Mouse (Mus musculus): Measurements from ENCODE around the gene Tcf23. TPM values are rescaled to one million over a fixed set of nuclear protein-coding genes. Genes with fewer than 3 reads are reported as not detected.
A peak's percentile ranks its signal among the peaks of the same experiment; 100 is the strongest.

Gene Tcf23
- total and polyA plus RNA-seq, 2 experiments from 2014 or later = 0.15 TPM; not detected in 1

- Histone ChIP-seq H3K4me2 (ENCODE audit: low read depth, low read length) (peak overlapping the region; percentile 78), H3K4me3 (ENCODE audit: low read depth, low read length) (peak overlapping the region; percentile 65), H3K4me1 (ENCODE audit: control insufficient read depth, insufficient read depth) (peaks cover 6% of the 10 kb centered on the region; the same call in 1 of the 2 replicates), H3K36me3 (replicated peaks; ENCODE audit: control insufficient read depth, insufficient read depth, low read length) (peaks cover 14% of the 10 kb centered on the region; the same call in 1 of the 2 replicates), H3K27ac (ENCODE audit: low read depth) (no peak overlapping the region), H3K9me3 (replicated peaks; ENCODE audit: control insufficient read depth, low read length) (no peaks in the 10 kb centered on the region), H3K27me3 (ENCODE audit: control insufficient read depth, insufficient read depth, low read length) (no peaks in the 10 kb centered on the region), H3K9ac (replicated peaks; ENCODE audit: low read depth, low read length) (no peak overlapping the region)
- no peak for DNase-seq (ENCODE audit: low spot score)
- no peak for ATAC-seq (ENCODE audit: insufficient read depth, low read depth)
- TF ChIP-seq CTCF (IDR thresholded peaks at IDR 0.05; ENCODE audit: low read depth) = no peak
- WGBS = 43% methylated on average over 10 of the region's 10 CpGs
Observed at GRCm38 (mm10) chr5:30922581-30923041, 45.9 kb upstream of the Tcf23 start.

GRCm38 (mm10) chr5:30923119-30923518 lies 45.3 kb upstream of the Tcf23 start:
- Histone ChIP-seq H3K27ac (ENCODE audit: low read depth) (no peak overlapping the region), H3K4me1 (ENCODE audit: control insufficient read depth, insufficient read depth) (peaks cover 6% of the 10 kb centered on the region; the same call in 1 of the 2 replicates), H3K4me2 (ENCODE audit: low read depth, low read length) (no peak overlapping the region), H3K9me3 (replicated peaks; ENCODE audit: control insufficient read depth, low read length) (no peaks in the 10 kb centered on the region), H3K9ac (replicated peaks; ENCODE audit: low read depth, low read length) (no peak overlapping the region), H3K4me3 (ENCODE audit: low read depth, low read length) (no peak overlapping the region), H3K36me3 (replicated peaks; ENCODE audit: control insufficient read depth, insufficient read depth, low read length) (peaks cover 10% of the 10 kb centered on the region; the same call in 1 of the 2 replicates), H3K27me3 (ENCODE audit: control insufficient read depth, insufficient read depth, low read length) (no peaks in the 10 kb centered on the region)
- 78% methylated on average over 6 of the region's 6 CpGs for WGBS
- DNase-seq (ENCODE audit: low spot score) (no peak), ATAC-seq (ENCODE audit: insufficient read depth, low read depth) (no peak)
- TF ChIP-seq EP300 (IDR thresholded peaks at IDR 0.05; ENCODE audit: low read depth) = no peak
- TF ChIP-seq CTCF (IDR thresholded peaks at IDR 0.05; ENCODE audit: low read depth) = no peak

- no peak for ATAC-seq (ENCODE audit: insufficient read depth, low read depth)
Observed at GRCm38 (mm10) chr5:30924614-30925013, 43.8 kb upstream of the Tcf23 start.

DNA sequence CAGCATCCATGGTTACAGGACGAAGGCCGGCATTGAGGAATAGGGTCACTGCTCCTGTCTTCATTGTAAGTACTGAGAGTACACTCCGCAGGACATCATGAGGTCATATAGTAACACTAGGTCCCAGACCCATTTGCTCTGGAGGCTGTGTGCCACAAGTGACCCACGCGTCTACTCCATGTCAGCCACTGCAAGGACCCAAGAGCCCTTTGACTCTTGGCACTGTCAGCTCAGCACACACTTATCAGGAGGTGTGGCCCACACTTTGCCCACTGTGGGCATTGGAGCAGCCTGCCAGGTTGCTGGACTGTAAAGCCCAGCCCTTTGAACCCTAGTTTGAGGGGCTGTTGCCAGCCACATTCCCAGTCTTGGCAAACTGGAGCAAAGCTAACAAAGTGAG lies 43.2 kb upstream of the Tcf23 start:
- 90% methylated on average over 5 of the region's 5 CpGs for WGBS
- Histone ChIP-seq H3K9ac (replicated peaks; ENCODE audit: low read depth, low read length) (no peak overlapping the region), H3K4me1 (ENCODE audit: control insufficient read depth, insufficient read depth) (peaks cover 6% of the 10 kb centered on the region; the same call in 1 of the 2 replicates), H3K4me2 (ENCODE audit: low read depth, low read length) (no peak overlapping the region), H3K27ac (ENCODE audit: low read depth) (no peak overlapping the region), H3K4me3 (ENCODE audit: low read depth, low read length) (no peak overlapping the region), H3K27me3 (ENCODE audit: control insufficient read depth, insufficient read depth, low read length) (no peaks in the 10 kb centered on the region), H3K36me3 (replicated peaks; ENCODE audit: control insufficient read depth, insufficient read depth, low read length) (no peaks in the 10 kb centered on the region; the same call in 1 of the 2 replicates), H3K9me3 (replicated peaks; ENCODE audit: control insufficient read depth, low read length) (no peaks in the 10 kb centered on the region)
- DNase-seq (ENCODE audit: low spot score) = no peak
- no peak for ATAC-seq (ENCODE audit: insufficient read depth, low read depth)
- TF ChIP-seq CTCF (IDR thresholded peaks at IDR 0.05; ENCODE audit: low read depth) (no peak), EP300 (IDR thresholded peaks at IDR 0.05; ENCODE audit: low read depth) (no peak)

More at GRCm38 (mm10) chr5:30924614-30925013, 43.8 kb upstream of the Tcf23 start:
- no peak for TF ChIP-seq CTCF (IDR thresholded peaks at IDR 0.05; ENCODE audit: low read depth)
- no peak for TF ChIP-seq EP300 (IDR thresholded peaks at IDR 0.05; ENCODE audit: low read depth)
- WGBS = 81% methylated on average over 8 of the region's 8 CpGs
- Histone ChIP-seq H3K36me3 (replicated peaks; ENCODE audit: control insufficient read depth, insufficient read depth, low read length) (no peaks in the 10 kb centered on the region; the same call in 1 of the 2 replicates), H3K27ac (ENCODE audit: low read depth) (no peak overlapping the region), H3K9me3 (replicated peaks; ENCODE audit: control insufficient read depth, low read length) (no peaks in the 10 kb centered on the region), H3K27me3 (ENCODE audit: control insufficient read depth, insufficient read depth, low read length) (no peaks in the 10 kb centered on the region), H3K4me3 (ENCODE audit: low read depth, low read length) (no peak overlapping the region), H3K4me2 (ENCODE audit: low read depth, low read length) (no peak overlapping the region), H3K9ac (replicated peaks; ENCODE audit: low read depth, low read length) (no peak overlapping the region), H3K4me1 (ENCODE audit: control insufficient read depth, insufficient read depth) (peaks cover 6% of the 10 kb centered on the region; the same call in 1 of the 2 replicates)
- no peak for DNase-seq (ENCODE audit: low spot score)

GRCm38 (mm10) chr5:30926073-30926472 lies 42.4 kb upstream of the Tcf23 start:
- no peak overlapping the region for H3K9ac ChIP-seq (replicated peaks; ENCODE audit: low read depth, low read length)
- TF ChIP-seq EP300 (IDR thresholded peaks at IDR 0.05; ENCODE audit: low read depth) (no peak), CTCF (IDR thresholded peaks at IDR 0.05; ENCODE audit: low read depth) (no peak)
- DNase-seq (ENCODE audit: low spot score) = no peak
- H3K4me1 ChIP-seq (ENCODE audit: control insufficient read depth, insufficient read depth) = peaks cover 6% of the 10 kb centered on the region; the same call in 1 of the 2 replicates
- H3K4me3 ChIP-seq (ENCODE audit: low read depth, low read length) = no peak overlapping the region
- H3K27ac ChIP-seq (ENCODE audit: low read depth) = no peak overlapping the region
- ATAC-seq (ENCODE audit: insufficient read depth, low read depth) = no peak
- 68% methylated on average over 2 of the region's 2 CpGs for whole genome bisulfite sequencing
- H3K9me3 ChIP-seq (replicated peaks; ENCODE audit: control insufficient read depth, low read length) = no peaks in the 10 kb centered on the region
- no peaks in the 10 kb centered on the region for H3K36me3 ChIP-seq (replicated peaks; ENCODE audit: control insufficient read depth, insufficient read depth, low read length)
- H3K4me2 ChIP-seq (ENCODE audit: low read depth, low read length) = no peak overlapping the region
- no peaks in the 10 kb centered on the region for H3K27me3 ChIP-seq (ENCODE audit: control insufficient read depth, insufficient read depth, low read length)
